Mouse (Mus musculus): ENCODE measurements around the gene Lcn8. TPM values are rescaled to one million over a fixed set of nuclear protein-coding genes. Genes with fewer than 3 reads are reported as not detected.

Lcn8 gene
- polyA plus RNA-seq, 1 experiment from 2014 or later = not detected

- whole genome bisulfite sequencing = 82% methylated on average over 3 of the region's 3 CpGs
- no peak overlapping the region for H3K9ac ChIP-seq
- H3K4me2 ChIP-seq = no peak overlapping the region
- H3K9me3 ChIP-seq = no peaks in the 10 kb centered on the region
- no peak overlapping the region for H3K4me3 ChIP-seq
- no peaks in the 10 kb centered on the region for H3K36me3 ChIP-seq
- no peaks in the 10 kb centered on the region for H3K27me3 ChIP-seq
- H3K27ac ChIP-seq (replicated peaks) = no peak overlapping the region
- no peaks in the 10 kb centered on the region for H3K4me1 ChIP-seq (replicated peaks)
- ATAC-seq (ENCODE audit: low read depth) = no peak
Observed at GRCm38 (mm10) chr2:25633616-25634015, 19.3 kb upstream of the Lcn8 start.

- Histone ChIP-seq H3K27me3 (no peaks in the 10 kb centered on the region), H3K36me3 (no peaks in the 10 kb centered on the region), H3K4me3 (no peak overlapping the region), H3K9ac (no peak overlapping the region), H3K4me2 (no peak overlapping the region), H3K27ac (replicated peaks) (no peak overlapping the region), H3K4me1 (replicated peaks) (no peaks in the 10 kb centered on the region), H3K9me3 (no peaks in the 10 kb centered on the region)
- WGBS = 50% methylated on average over 1 of the region's 1 CpGs
- no peak for ATAC-seq (ENCODE audit: low read depth)
Observed at GRCm38 (mm10) chr2:25634046-25634445, 18.9 kb upstream of the Lcn8 start.

- Histone ChIP-seq H3K4me1 (replicated peaks) (no peaks in the 10 kb centered on the region), H3K27me3 (no peaks in the 10 kb centered on the region), H3K4me3 (no peak overlapping the region), H3K9me3 (no peaks in the 10 kb centered on the region), H3K27ac (replicated peaks) (no peak overlapping the region), H3K4me2 (no peak overlapping the region), H3K36me3 (no peaks in the 10 kb centered on the region), H3K9ac (no peak overlapping the region)
- 13% methylated on average over 6 of the region's 6 CpGs for whole genome bisulfite sequencing
- ATAC-seq (ENCODE audit: low read depth) = no peak
Observed at GRCm38 (mm10) chr2:25639890-25640289, 13.0 kb upstream of the Lcn8 start.

GRCm38 (mm10) chr2:25654502-25654901, 1.6 kb downstream of the Lcn8 start:
- H3K36me3 ChIP-seq = no peaks in the 10 kb centered on the region
- ATAC-seq (ENCODE audit: low read depth) = no peak
- WGBS = 69% methylated on average over 1 of the region's 1 CpGs
- H3K4me1 ChIP-seq (replicated peaks) = no peaks in the 10 kb centered on the region
- no peak overlapping the region for H3K27ac ChIP-seq (replicated peaks)
- no peaks in the 10 kb centered on the region for H3K27me3 ChIP-seq
- no peak overlapping the region for H3K4me2 ChIP-seq
- H3K9me3 ChIP-seq = no peaks in the 10 kb centered on the region
- no peak overlapping the region for H3K9ac ChIP-seq
- no peak overlapping the region for H3K4me3 ChIP-seq

- no peak overlapping the region for H3K9ac ChIP-seq
- 91% methylated on average over 4 of the region's 4 CpGs for WGBS
- H3K4me3 ChIP-seq = no peak overlapping the region
- ATAC-seq (ENCODE audit: low read depth) = no peak
- no peaks in the 10 kb centered on the region for H3K9me3 ChIP-seq
- H3K27me3 ChIP-seq = no peaks in the 10 kb centered on the region
- H3K4me1 ChIP-seq (replicated peaks) = no peaks in the 10 kb centered on the region
- no peaks in the 10 kb centered on the region for H3K36me3 ChIP-seq
- no peak overlapping the region for H3K27ac ChIP-seq (replicated peaks)
- H3K4me2 ChIP-seq = no peak overlapping the region
Observed at GRCm38 (mm10) chr2:25656691-25657090, 3.8 kb downstream of the Lcn8 start.

- Histone ChIP-seq H3K9ac (no peak overlapping the region), H3K4me3 (no peak overlapping the region), H3K4me1 (replicated peaks) (no peaks in the 10 kb centered on the region), H3K27ac (replicated peaks) (no peak overlapping the region), H3K4me2 (no peak overlapping the region), H3K27me3 (no peaks in the 10 kb centered on the region), H3K36me3 (no peaks in the 10 kb centered on the region), H3K9me3 (no peaks in the 10 kb centered on the region)
- WGBS = 80% methylated on average over 4 of the region's 4 CpGs
- ATAC-seq (ENCODE audit: low read depth) = no peak
Observed at GRCm38 (mm10) chr2:25657246-25657645, 4.3 kb downstream of the Lcn8 start.

- no peak within 1 kb of the TSS for H3K4me2 ChIP-seq
- no peaks in the 10 kb centered on the region for H3K9me3 ChIP-seq
- no peak within 1 kb of the TSS for H3K4me3 ChIP-seq
- no peak within 1 kb of the TSS for H3K27ac ChIP-seq (replicated peaks)
- ATAC-seq (ENCODE audit: low read depth) = no peak
- no peaks in the 10 kb centered on the region for H3K36me3 ChIP-seq
- no peaks in the 10 kb centered on the region for H3K4me1 ChIP-seq (replicated peaks)
- H3K9ac ChIP-seq = no peak within 1 kb of the TSS
- no peaks in the 10 kb centered on the region for H3K27me3 ChIP-seq
Observed at GRCm38 (mm10) chr2:25657652-25658051, 4.7 kb downstream of the Lcn8 start, which contains the start of gene Lcn5. Gene Lcn5 (plus strand): TSS chr2:25657952.

- 83% methylated on average over 8 of the region's 8 CpGs for WGBS
- Histone ChIP-seq H3K27me3 (no peaks in the 10 kb centered on the region), H3K27ac (replicated peaks) (no peak overlapping the region), H3K4me3 (no peak overlapping the region), H3K9ac (no peak overlapping the region), H3K4me2 (no peak overlapping the region), H3K4me1 (replicated peaks) (no peaks in the 10 kb centered on the region), H3K36me3 (no peaks in the 10 kb centered on the region), H3K9me3 (no peaks in the 10 kb centered on the region)
- ATAC-seq (ENCODE audit: low read depth) = no peak
Observed at GRCm38 (mm10) chr2:25660279-25660678, 7.4 kb downstream of the Lcn8 start.

- Histone ChIP-seq H3K27ac (replicated peaks) (no peak overlapping the region), H3K4me3 (no peak overlapping the region), H3K9me3 (no peaks in the 10 kb centered on the region), H3K4me2 (no peak overlapping the region), H3K27me3 (no peaks in the 10 kb centered on the region), H3K4me1 (replicated peaks) (no peaks in the 10 kb centered on the region), H3K9ac (no peak overlapping the region), H3K36me3 (no peaks in the 10 kb centered on the region)
- 85% methylated on average over 6 of the region's 6 CpGs for WGBS
- no peak for ATAC-seq (ENCODE audit: low read depth)
Observed at GRCm38 (mm10) chr2:25661245-25661970, 8.5 kb downstream of the Lcn8 start.

GRCm38 (mm10) chr2:25663511-25663910, 10.6 kb downstream of the Lcn8 start:
- H3K4me1 ChIP-seq (replicated peaks) = no peaks in the 10 kb centered on the region
- no peak overlapping the region for H3K4me2 ChIP-seq
- no peaks in the 10 kb centered on the region for H3K9me3 ChIP-seq
- no peaks in the 10 kb centered on the region for H3K27me3 ChIP-seq
- no peaks in the 10 kb centered on the region for H3K36me3 ChIP-seq
- H3K9ac ChIP-seq = no peak overlapping the region
- 70% methylated on average over 1 of the region's 1 CpGs for WGBS
- no peak overlapping the region for H3K4me3 ChIP-seq
- H3K27ac ChIP-seq (replicated peaks) = no peak overlapping the region
- no peak for ATAC-seq (ENCODE audit: low read depth)

- Histone ChIP-seq H3K9me3 (no peaks in the 10 kb centered on the region), H3K4me3 (no peak overlapping the region), H3K27me3 (no peaks in the 10 kb centered on the region), H3K36me3 (no peaks in the 10 kb centered on the region), H3K4me2 (no peak overlapping the region), H3K4me1 (replicated peaks) (no peaks in the 10 kb centered on the region), H3K27ac (replicated peaks) (no peak overlapping the region), H3K9ac (no peak overlapping the region)
- ATAC-seq (ENCODE audit: low read depth) = no peak
- 93% methylated on average over 5 of the region's 5 CpGs for WGBS
Observed at GRCm38 (mm10) chr2:25664125-25664524, 11.2 kb downstream of the Lcn8 start.

- no peak overlapping the region for H3K27ac ChIP-seq (replicated peaks)
- no peaks in the 10 kb centered on the region for H3K4me1 ChIP-seq (replicated peaks)
- H3K9ac ChIP-seq = no peak overlapping the region
- no peak overlapping the region for H3K4me2 ChIP-seq
- ATAC-seq (ENCODE audit: low read depth) = no peak
- no peak overlapping the region for H3K4me3 ChIP-seq
- 76% methylated on average over 1 of the region's 1 CpGs for WGBS
- no peaks in the 10 kb centered on the region for H3K36me3 ChIP-seq
- H3K27me3 ChIP-seq = no peaks in the 10 kb centered on the region
- no peaks in the 10 kb centered on the region for H3K9me3 ChIP-seq
Observed at GRCm38 (mm10) chr2:25666516-25666915, 13.6 kb downstream of the Lcn8 start.

GRCm38 (mm10) chr2:25676486-25676885, 23.6 kb downstream of the Lcn8 start, which contains the start of gene Lcn6:
Gene Lcn6 (plus strand): TSS chr2:25676786.
- Histone ChIP-seq H3K9ac (no peak within 1 kb of the TSS), H3K4me3 (no peak within 1 kb of the TSS), H3K27me3 (no peaks in the 10 kb centered on the region), H3K4me1 (replicated peaks) (no peaks in the 10 kb centered on the region), H3K9me3 (no peaks in the 10 kb centered on the region), H3K36me3 (no peaks in the 10 kb centered on the region), H3K4me2 (no peak within 1 kb of the TSS), H3K27ac (replicated peaks) (no peak within 1 kb of the TSS)
- 91% methylated on average over 3 of the region's 3 CpGs for WGBS
- no peak for ATAC-seq (ENCODE audit: low read depth)

Data from neural tube, embryonic 13.5 days (tissue).